Mouse (Mus musculus) bone marrow, adult 2 months (tissue): ENCODE data around the gene Serpini1.

Experiments
- CTCF ChIP-seq: fragments of 200-500 bp; IDR thresholded peaks from 2 replicates; pipeline ENCODE4 v1.5.1; 2011; ENCODE audit warnings: low read length, control low read depth; ENCODE audit not compliant: control insufficient read depth, insufficient read depth
- POLR2A ChIP-seq: fragments of 200-500 bp; IDR thresholded peaks from 2 replicates; pipeline ENCODE4 v1.6.1; 2011; ENCODE audit warnings: low read depth, mild to moderate bottlenecking, control low read depth, low read length, borderline replicate concordance; ENCODE audit not compliant: control insufficient read depth

DNA sequence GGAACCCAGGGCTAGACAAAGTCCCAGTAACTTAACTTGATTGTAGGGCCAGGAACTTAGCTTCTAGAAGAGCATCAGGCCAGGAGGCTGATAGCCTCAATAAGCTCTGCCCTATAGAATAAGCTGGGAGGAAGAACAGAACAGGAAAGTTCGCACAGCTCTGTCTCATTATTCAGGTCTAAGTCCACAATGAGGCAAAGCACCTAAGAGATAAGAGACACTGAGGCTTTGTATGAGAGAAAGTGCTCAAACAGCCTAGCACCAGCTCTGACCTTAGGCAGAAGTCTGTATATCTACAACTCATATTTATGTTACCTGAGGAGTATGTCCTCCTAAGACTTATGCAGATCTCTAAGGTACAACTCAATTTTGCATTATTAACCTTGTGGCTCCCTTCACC, 34.8 kb upstream of the Serpini1 start:
- no peak for TF ChIP-seq POLR2A
- no peak for TF ChIP-seq CTCF
